Mouse (Mus musculus) hindbrain, embryonic 14.5 days (tissue): ENCODE results near the gene Olfr748. TPM values are rescaled to one million over a fixed set of nuclear protein-coding genes. Genes with fewer than 3 reads are reported as not detected.
"Not testable (repeated sequence)": the region's sequence is repeated elsewhere in the genome, so short reads cannot be mapped to it uniquely, and the experiment has no call there.

Source experiments
- ATAC-seq: fragments of 200-750 bp; cut with Nextera tagmentation; 2 replicates; pipeline ENCODE4 v1.8.0; 2017; ENCODE audit warnings: moderate number of reproducible peaks, mild to moderate bottlenecking, moderate TSS enrichment, moderate library complexity; ENCODE audit not compliant: low FRiP score
- DNase-seq: peaks from one replicate; pipeline ENCODE4 v3.0.0-alpha.2; 2015; ENCODE audit warnings: low spot score
- H3K27ac ChIP-seq: fragments of 300-500 bp; sonication (generic); 2 replicates; pipeline ENCODE4 v1.5.1; 2014; ENCODE audit warnings: mild to moderate bottlenecking, moderate library complexity
- H3K27me3 ChIP-seq: fragments of 300-500 bp; sonication (generic); 2 replicates; pipeline ENCODE4 v1.6.1; 2014; ENCODE audit warnings: mild to moderate bottlenecking, low read length, mixed read lengths; ENCODE audit not compliant: control insufficient read depth, insufficient read depth
- H3K36me3 ChIP-seq: fragments of 300-500 bp; sonication (generic); replicated peaks from 2 replicates; pipeline ENCODE4 v1.6.1; 2014; ENCODE audit not compliant: control insufficient read depth, insufficient read depth
- H3K4me1 ChIP-seq: fragments of 300-500 bp; sonication (generic); replicated peaks from 2 replicates; pipeline ENCODE4 v1.6.1; 2014; ENCODE audit warnings: antibody characterized with exemption, low read length, mixed read lengths; ENCODE audit not compliant: control insufficient read depth, insufficient read depth
- H3K4me2 ChIP-seq: fragments of 300-500 bp; sonication (generic); replicated peaks from 2 replicates; pipeline ENCODE4 v1.6.1; 2014; ENCODE audit warnings: mild to moderate bottlenecking, moderate library complexity
- H3K4me3 ChIP-seq: fragments of 300-500 bp; sonication (generic); replicated peaks from 2 replicates; pipeline ENCODE4 v1.5.1; 2014; ENCODE audit warnings: mild to moderate bottlenecking, low read length
- H3K9ac ChIP-seq: fragments of 300-500 bp; sonication (generic); 2 replicates; pipeline ENCODE4 v1.6.1; 2014
- H3K9me3 ChIP-seq: fragments of 300-500 bp; sonication (generic); 2 replicates; pipeline ENCODE4 v1.6.1; 2016; ENCODE audit warnings: low read length; ENCODE audit not compliant: control insufficient read depth
- WGBS: fragments of 180-500 bp; shearing (Covaris S2); extraction: QIAGEN DNeasy Blood & Tissue Kit; methylation state at CpG from one replicate; pipeline ENCODE4 v1.1.7; 2014; 5-methylcytosine and 5-hydroxymethylcytosine counted together
- polyA plus RNA-seq: library from polyadenylated mRNA; unstranded; fragments of >200 nt; fragmentation: Nextera tagmentation; extraction: Ambion mirVana; gene quantifications from 2 replicates; pipeline ENCODE4 v1.2.1, GENCODE M21; 2014

Gene Olfr748
- polyA plus RNA-seq = not detected in 2 replicates

- Histone ChIP-seq H3K36me3 (no peaks in the 10 kb centered on the region), H3K4me1 (no peaks in the 10 kb centered on the region), H3K9ac (no peak within 1 kb of the TSS), H3K27me3 (no peaks in the 10 kb centered on the region), H3K9me3 (no peaks in the 10 kb centered on the region), H3K4me3 (no peak within 1 kb of the TSS), H3K27ac (no peak within 1 kb of the TSS), H3K4me2 (no peak within 1 kb of the TSS)
- no peak for ATAC-seq
- WGBS = 77% methylated on average over 1 of the region's 1 CpGs
- DNase-seq = no peak
Observed at GRCm38 (mm10) chr14:50707073-50707472, at the start of gene Olfr748. TSS of gene Olfr748 (plus strand) at chr14:50707373.

- Histone ChIP-seq H3K27ac (no peak within 1 kb of the TSS), H3K4me3 (no peak within 1 kb of the TSS), H3K27me3 (no peaks in the 10 kb centered on the region), H3K9ac (no peak within 1 kb of the TSS), H3K4me1 (no peaks in the 10 kb centered on the region), H3K4me2 (no peak within 1 kb of the TSS), H3K36me3 (no peaks in the 10 kb centered on the region), H3K9me3 (no peaks in the 10 kb centered on the region)
- no peak for DNase-seq
- WGBS = 96% methylated on average over 3 of the region's 3 CpGs
- no peak for ATAC-seq
Observed at GRCm38 (mm10) chr14:50693106-50693505, 14.1 kb upstream of the Olfr748 start, which contains the start of gene Olfr747. TSS of gene Olfr747 (minus strand) at chr14:50693206.

- 95% methylated on average over 15 of the region's 15 CpGs for WGBS
- not testable (repeated sequence) for H3K4me1 ChIP-seq, DNase-seq, H3K9ac ChIP-seq, ATAC-seq, H3K4me2 ChIP-seq, H3K36me3 ChIP-seq, H3K27me3 ChIP-seq, H3K9me3 ChIP-seq, H3K4me3 ChIP-seq, H3K27ac ChIP-seq
Observed at GRCm38 (mm10) chr14:50719875-50720274, 12.7 kb downstream of the Olfr748 start.

GRCm38 (mm10) chr14:50722371-50722770 is 15.2 kb downstream of the Olfr748 start:
- not testable (repeated sequence) for H3K36me3 ChIP-seq, H3K4me1 ChIP-seq, H3K27me3 ChIP-seq, H3K27ac ChIP-seq, DNase-seq, H3K9ac ChIP-seq, ATAC-seq, H3K4me2 ChIP-seq, H3K9me3 ChIP-seq, H3K4me3 ChIP-seq
- 84% methylated on average over 3 of the region's 4 CpGs for WGBS

GRCm38 (mm10) chr14:50740334-50740733 is 33.2 kb downstream of the Olfr748 start:
- no peak overlapping the region for H3K4me3 ChIP-seq
- no peak overlapping the region for H3K9ac ChIP-seq
- no peaks in the 10 kb centered on the region for H3K27me3 ChIP-seq
- H3K36me3 ChIP-seq = no peaks in the 10 kb centered on the region
- no peak overlapping the region for H3K4me2 ChIP-seq
- ATAC-seq (no peak), DNase-seq (no peak)
- H3K9me3 ChIP-seq = no peaks in the 10 kb centered on the region
- H3K4me1 ChIP-seq = no peaks in the 10 kb centered on the region
- no peak overlapping the region for H3K27ac ChIP-seq
- 80% methylated on average over 2 of the region's 2 CpGs for WGBS

GRCm38 (mm10) chr14:50741584-50741983 is 34.4 kb downstream of the Olfr748 start:
- 71% methylated on average over 2 of the region's 2 CpGs for WGBS
- no peaks in the 10 kb centered on the region for H3K36me3 ChIP-seq
- no peak overlapping the region for H3K4me3 ChIP-seq
- no peak for ATAC-seq
- no peaks in the 10 kb centered on the region for H3K9me3 ChIP-seq
- DNase-seq = no peak
- no peaks in the 10 kb centered on the region for H3K27me3 ChIP-seq
- H3K27ac ChIP-seq = no peak overlapping the region
- no peak overlapping the region for H3K9ac ChIP-seq
- no peak overlapping the region for H3K4me2 ChIP-seq
- H3K4me1 ChIP-seq = no peaks in the 10 kb centered on the region

- H3K27me3 ChIP-seq = no peaks in the 10 kb centered on the region
- no peak within 1 kb of the TSS for H3K9ac ChIP-seq
- no peak within 1 kb of the TSS for H3K4me2 ChIP-seq
- no peaks in the 10 kb centered on the region for H3K36me3 ChIP-seq
- no peak within 1 kb of the TSS for H3K4me3 ChIP-seq
- DNase-seq = no peak
- H3K27ac ChIP-seq = no peak within 1 kb of the TSS
- no peak for ATAC-seq
- H3K9me3 ChIP-seq = no peaks in the 10 kb centered on the region
- no peaks in the 10 kb centered on the region for H3K4me1 ChIP-seq
Observed at GRCm38 (mm10) chr14:50744994-50745393, 37.8 kb downstream of the Olfr748 start, which contains the start of gene Olfr749. TSS of gene Olfr749 (minus strand) at chr14:50745094.

GRCm38 (mm10) chr14:50758416-50759085 is 51.4 kb downstream of the Olfr748 start:
- DNase-seq (no peak), ATAC-seq (no peak)
- no peaks in the 10 kb centered on the region for H3K4me1 ChIP-seq
- H3K4me2 ChIP-seq = no peak overlapping the region
- H3K9ac ChIP-seq = no peak overlapping the region
- H3K27me3 ChIP-seq = no peaks in the 10 kb centered on the region
- H3K36me3 ChIP-seq = peaks cover 7% of the 10 kb centered on the region; the same call in 1 of the 2 replicates
- no peak overlapping the region for H3K27ac ChIP-seq
- WGBS = 71% methylated on average over 5 of the region's 5 CpGs
- H3K4me3 ChIP-seq = no peak overlapping the region
- H3K9me3 ChIP-seq = no peaks in the 10 kb centered on the region
